Mouse (Mus musculus): ENCODE results near the gene Elfn1. TPM values are rescaled to one million over a fixed set of nuclear protein-coding genes. Genes with fewer than 3 reads are reported as not detected.
A peak's percentile ranks its signal among the peaks of the same experiment; 100 is the strongest.

Gene Elfn1
- polyA plus RNA-seq, 1 experiment from 2014 or later: 0.32 TPM

DNA sequence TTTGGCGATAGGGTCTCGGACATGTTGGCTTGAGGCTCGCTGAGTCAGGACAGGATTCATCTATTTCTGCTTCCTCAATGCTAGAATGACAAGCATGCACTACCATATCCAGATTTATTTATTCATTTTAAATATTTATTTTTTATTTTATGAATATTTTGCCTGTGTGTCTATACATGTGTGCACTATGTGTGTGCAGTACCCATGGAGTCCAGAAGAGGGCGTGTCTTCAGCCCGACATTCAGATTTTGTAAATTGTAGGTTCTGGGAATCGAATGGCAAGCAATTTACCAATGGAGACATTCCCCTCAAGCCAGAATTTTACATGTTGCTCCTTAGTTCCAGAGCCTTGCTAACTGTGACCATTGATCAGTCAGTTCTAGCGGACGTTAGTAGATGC lies 16.1 kb downstream of the Elfn1 start:
- WGBS: 94% methylated on average over 8 of the region's 8 CpGs

DNA sequence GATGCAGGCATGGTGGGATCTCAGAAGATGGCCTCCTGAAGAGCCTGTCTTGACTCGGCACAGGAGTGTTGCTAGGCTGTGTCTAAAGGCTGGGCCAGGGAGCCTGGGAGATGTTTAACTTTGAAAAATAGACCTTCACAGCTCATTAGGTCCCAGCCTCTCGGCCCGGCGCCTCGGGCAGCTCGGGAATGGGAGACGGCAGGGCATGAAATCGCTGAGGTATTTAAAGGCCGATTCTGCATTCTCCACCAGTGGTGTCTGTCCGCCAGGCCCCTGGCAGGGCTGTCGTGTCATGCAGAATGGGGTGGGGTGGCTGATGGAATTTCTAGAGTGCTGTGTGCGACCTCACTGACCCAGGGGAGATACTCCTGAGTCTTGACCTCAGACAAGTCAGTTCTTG lies 22.4 kb downstream of the Elfn1 start:
- DNase-seq (ENCODE audit: extremely low spot score, low spot score): no peak

More for the DNA sequence above, 16.1 kb downstream of the Elfn1 start:
- DNase-seq (ENCODE audit: extremely low spot score, low spot score): no peak
- H3K36me3 ChIP-seq (replicated peaks): no peaks in the 10 kb centered on the region
- no peaks in the 10 kb centered on the region for H3K4me1 ChIP-seq
- H3K27ac ChIP-seq: no peak overlapping the region
- peaks cover 6% of the 10 kb centered on the region; the same call in 1 of the 2 replicates for H3K9me3 ChIP-seq
- no peak overlapping the region for H3K4me3 ChIP-seq
- 0 out of 2 replicates have a peak, but pooled peaks cover 12% of the 10 kb centered on the region for H3K27me3 ChIP-seq (ENCODE audit: poor library complexity, severe bottlenecking)

GRCm38 (mm10) chr5:139930927-139931351 lies 23.2 kb downstream of the Elfn1 start:
- Histone ChIP-seq H3K4me1 (peaks cover 39% of the 10 kb centered on the region), H3K27me3 (ENCODE audit: poor library complexity, severe bottlenecking) (peaks cover 30% of the 10 kb centered on the region), H3K36me3 (replicated peaks) (no peaks in the 10 kb centered on the region), H3K9me3 (no peaks in the 10 kb centered on the region), H3K27ac (peak overlapping the region; percentile 67), H3K4me3 (peak overlapping the region; percentile 29)
- WGBS: 1% methylated on average over 12 of the region's 12 CpGs
- DNase-seq (ENCODE audit: extremely low spot score, low spot score): peak; percentile 44

More for the DNA sequence above, 22.4 kb downstream of the Elfn1 start:
- Histone ChIP-seq H3K9me3 (no peaks in the 10 kb centered on the region), H3K4me3 (no peak overlapping the region), H3K27ac (no peak overlapping the region), H3K4me1 (peaks cover 39% of the 10 kb centered on the region), H3K36me3 (replicated peaks) (no peaks in the 10 kb centered on the region), H3K27me3 (ENCODE audit: poor library complexity, severe bottlenecking) (peaks cover 27% of the 10 kb centered on the region)
- 57% methylated on average over 12 of the region's 12 CpGs for WGBS

DNA sequence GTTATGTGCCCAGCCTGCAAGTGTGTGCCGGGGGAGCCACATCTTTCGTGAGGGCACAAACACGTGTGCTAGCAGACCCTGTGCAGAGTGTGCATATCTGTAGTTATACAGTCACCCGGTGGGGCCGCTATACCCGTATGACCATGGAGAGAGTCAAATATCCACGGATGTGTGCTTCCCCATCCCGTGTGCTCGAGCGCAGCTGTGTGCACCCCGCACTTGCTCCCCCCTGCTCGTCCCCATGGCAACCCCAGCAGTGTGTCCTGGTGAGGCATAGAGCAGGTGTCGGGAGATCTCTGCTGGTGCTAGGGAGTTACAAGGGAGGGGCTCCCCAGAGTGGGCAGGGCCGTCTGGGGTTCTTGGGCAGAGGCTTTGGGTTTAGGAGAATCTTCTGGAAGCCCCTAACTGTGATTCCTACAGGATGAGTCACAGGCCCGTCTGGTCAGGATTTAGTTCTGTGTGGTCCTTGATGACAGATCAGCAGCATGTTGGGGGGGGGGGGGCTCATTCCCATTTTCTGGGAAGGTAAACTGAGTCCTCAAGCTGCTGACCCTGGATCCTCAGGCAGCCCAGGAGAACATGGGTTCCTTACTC lies 24.3 kb downstream of the Elfn1 start:
- Histone ChIP-seq H3K4me3 (peak overlapping the region; percentile 3; the same call in 1 of the 2 replicates), H3K4me1 (peaks cover 39% of the 10 kb centered on the region), H3K9me3 (no peaks in the 10 kb centered on the region), H3K36me3 (replicated peaks) (no peaks in the 10 kb centered on the region), H3K27me3 (ENCODE audit: poor library complexity, severe bottlenecking) (peaks cover 26% of the 10 kb centered on the region), H3K27ac (peak overlapping the region; percentile 72)
- no peak for DNase-seq (ENCODE audit: extremely low spot score, low spot score)
- whole genome bisulfite sequencing: 44% methylated on average over 15 of the region's 15 CpGs

- Histone ChIP-seq H3K4me3 (peak overlapping the region; percentile 3; the same call in 1 of the 2 replicates), H3K36me3 (replicated peaks) (no peaks in the 10 kb centered on the region), H3K4me1 (peaks cover 39% of the 10 kb centered on the region), H3K9me3 (no peaks in the 10 kb centered on the region), H3K27ac (peak overlapping the region; percentile 72), H3K27me3 (ENCODE audit: poor library complexity, severe bottlenecking) (peaks cover 25% of the 10 kb centered on the region)
- WGBS: 39% methylated on average over 13 of the region's 13 CpGs
- peak; percentile 94 for DNase-seq (ENCODE audit: extremely low spot score, low spot score)
These were observed 25.0 kb downstream of the Elfn1 start for GRCm38 (mm10) chr5:139932595-139933271.

GRCm38 (mm10) chr5:139933476-139933875 lies 25.7 kb downstream of the Elfn1 start:
- Histone ChIP-seq H3K4me1 (peaks cover 39% of the 10 kb centered on the region), H3K27ac (0 out of 2 replicates have a peak overlapping the region, but pooled peaks have one; percentile 27), H3K4me3 (no peak overlapping the region), H3K36me3 (replicated peaks) (no peaks in the 10 kb centered on the region), H3K27me3 (ENCODE audit: poor library complexity, severe bottlenecking) (peaks cover 25% of the 10 kb centered on the region), H3K9me3 (no peaks in the 10 kb centered on the region)
- 49% methylated on average over 7 of the region's 7 CpGs for WGBS
- peak; percentile 44 for DNase-seq (ENCODE audit: extremely low spot score, low spot score)

DNA sequence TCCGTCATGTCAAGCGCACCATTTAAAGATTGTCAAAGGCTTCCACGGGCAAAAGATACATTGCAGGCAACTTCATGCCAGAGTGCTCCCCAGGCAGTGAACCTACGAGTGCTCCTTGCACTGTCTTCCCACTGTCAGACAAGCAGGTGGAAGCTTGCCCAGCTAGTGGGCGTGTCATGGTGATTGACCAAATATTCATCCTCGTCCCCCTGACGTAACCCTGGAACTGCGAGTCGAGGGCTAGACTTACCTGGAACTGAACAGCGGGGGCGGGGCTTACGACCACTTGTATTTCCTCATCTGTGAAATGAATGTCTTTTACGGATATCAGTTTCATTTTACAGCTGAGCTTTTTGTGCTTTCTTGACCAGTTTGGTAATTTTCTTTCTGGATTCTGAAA lies 28.7 kb downstream of the Elfn1 start:
- peaks cover 15% of the 10 kb centered on the region for H3K27me3 ChIP-seq (ENCODE audit: poor library complexity, severe bottlenecking)
- H3K36me3 ChIP-seq (replicated peaks): no peaks in the 10 kb centered on the region
- 86% methylated on average over 13 of the region's 13 CpGs for WGBS

DNA sequence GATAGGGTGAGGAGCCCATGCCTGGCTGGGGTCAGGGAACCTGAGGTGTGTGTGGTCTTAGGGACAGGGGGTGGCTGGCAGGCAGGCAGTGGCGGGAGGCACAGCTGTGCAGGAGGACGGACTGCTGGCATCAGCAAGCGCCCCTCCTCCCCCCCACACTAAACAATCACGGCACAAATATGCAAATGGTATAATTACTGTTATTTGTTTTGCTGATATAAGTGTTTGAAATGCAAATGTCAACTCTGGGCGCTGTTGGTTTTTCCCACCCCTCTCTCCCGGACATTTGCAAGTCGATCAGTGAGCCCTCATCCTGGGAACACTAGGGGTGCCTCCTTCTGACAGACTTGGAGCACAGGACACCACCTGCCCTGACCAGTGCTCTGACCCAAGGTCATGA lies 37.0 kb downstream of the Elfn1 start:
- WGBS: 67% methylated on average over 7 of the region's 7 CpGs
- Histone ChIP-seq H3K9me3 (peaks cover 3% of the 10 kb centered on the region; the same call in 1 of the 2 replicates), H3K4me3 (no peak overlapping the region), H3K27ac (0 out of 2 replicates have a peak overlapping the region, but pooled peaks have one; percentile 4), H3K27me3 (ENCODE audit: poor library complexity, severe bottlenecking) (no peaks in the 10 kb centered on the region), H3K36me3 (replicated peaks) (no peaks in the 10 kb centered on the region), H3K4me1 (peaks cover 25% of the 10 kb centered on the region)
- DNase-seq (ENCODE audit: extremely low spot score, low spot score): no peak

More for the DNA sequence above, 28.7 kb downstream of the Elfn1 start:
- Histone ChIP-seq H3K27ac (no peak overlapping the region), H3K4me1 (peaks cover 24% of the 10 kb centered on the region), H3K4me3 (no peak overlapping the region), H3K9me3 (peaks cover 3% of the 10 kb centered on the region; the same call in 1 of the 2 replicates)
- no peak for DNase-seq (ENCODE audit: extremely low spot score, low spot score)

DNA sequence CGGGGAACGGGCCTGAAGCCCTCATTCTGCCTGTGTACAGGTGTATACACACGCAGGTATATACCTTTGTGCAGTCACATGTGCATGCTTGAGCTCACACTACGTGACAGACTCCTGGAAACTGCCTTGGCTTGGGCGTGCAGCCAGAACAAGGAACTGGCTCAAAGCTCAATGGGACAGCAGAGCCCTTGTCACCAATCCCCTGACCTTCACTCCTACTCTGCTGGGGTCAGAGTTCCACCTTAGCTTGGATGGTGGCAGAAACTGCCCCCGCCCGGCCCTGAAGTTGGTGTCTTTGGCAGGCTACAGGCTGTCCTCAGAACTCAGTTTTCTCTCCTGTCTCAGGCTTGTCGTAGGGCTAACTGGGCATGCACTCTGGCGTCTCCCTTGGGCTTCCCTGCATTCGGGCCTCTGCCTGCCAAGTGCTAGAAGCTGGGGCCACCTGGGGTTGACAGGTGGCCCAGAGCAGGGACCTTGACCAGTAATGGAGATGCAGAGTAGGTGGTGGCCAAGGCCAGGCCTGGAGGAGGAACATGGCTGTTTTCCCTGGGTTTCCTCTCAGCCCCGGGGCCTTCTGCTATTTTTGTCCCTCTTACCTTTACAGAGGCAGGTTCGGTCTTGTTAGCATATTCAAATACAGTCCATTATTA lies 38.1 kb downstream of the Elfn1 start:
- Histone ChIP-seq H3K27ac (0 out of 2 replicates have a peak overlapping the region, but pooled peaks have one; percentile 25), H3K27me3 (ENCODE audit: poor library complexity, severe bottlenecking) (no peaks in the 10 kb centered on the region), H3K4me1 (peaks cover 34% of the 10 kb centered on the region), H3K36me3 (replicated peaks) (no peaks in the 10 kb centered on the region), H3K4me3 (no peak overlapping the region), H3K9me3 (no peaks in the 10 kb centered on the region)
- 84% methylated on average over 12 of the region's 12 CpGs for WGBS
- no peak for DNase-seq (ENCODE audit: extremely low spot score, low spot score)

GRCm38 (mm10) chr5:139947446-139947845 lies 39.7 kb downstream of the Elfn1 start:
- Histone ChIP-seq H3K4me1 (peaks cover 38% of the 10 kb centered on the region), H3K36me3 (replicated peaks) (no peaks in the 10 kb centered on the region), H3K4me3 (no peak overlapping the region), H3K27me3 (ENCODE audit: poor library complexity, severe bottlenecking) (no peaks in the 10 kb centered on the region), H3K27ac (no peak overlapping the region), H3K9me3 (no peaks in the 10 kb centered on the region)
- no peak for DNase-seq (ENCODE audit: extremely low spot score, low spot score)
- WGBS: 92% methylated on average over 5 of the region's 5 CpGs

DNA sequence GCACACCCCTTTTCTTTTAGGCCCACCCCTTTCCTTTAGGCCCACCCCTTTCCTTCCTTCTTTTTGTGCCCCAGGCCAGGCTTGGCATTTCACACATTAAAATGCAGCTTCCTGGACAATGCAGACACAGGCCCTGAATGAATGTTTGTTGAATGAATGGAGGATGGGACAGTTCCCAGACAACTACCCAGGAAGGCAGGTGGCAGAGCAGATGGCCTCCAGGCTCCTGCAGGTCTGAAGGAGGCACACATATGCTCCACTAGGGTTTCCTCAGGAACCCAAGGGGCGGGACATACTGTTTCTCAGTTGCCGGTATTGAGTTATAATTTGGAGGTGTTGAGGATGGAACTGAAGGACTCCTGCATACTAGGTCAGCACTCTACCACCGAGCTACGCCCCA lies 40.8 kb downstream of the Elfn1 start:
- Histone ChIP-seq H3K36me3 (replicated peaks) (no peaks in the 10 kb centered on the region), H3K27ac (0 out of 2 replicates have a peak overlapping the region, but pooled peaks have one; percentile 60), H3K4me1 (peaks cover 38% of the 10 kb centered on the region), H3K9me3 (no peaks in the 10 kb centered on the region), H3K4me3 (no peak overlapping the region), H3K27me3 (ENCODE audit: poor library complexity, severe bottlenecking) (no peaks in the 10 kb centered on the region)
- no peak for DNase-seq (ENCODE audit: extremely low spot score, low spot score)
- 91% methylated on average over 4 of the region's 4 CpGs for WGBS

DNA sequence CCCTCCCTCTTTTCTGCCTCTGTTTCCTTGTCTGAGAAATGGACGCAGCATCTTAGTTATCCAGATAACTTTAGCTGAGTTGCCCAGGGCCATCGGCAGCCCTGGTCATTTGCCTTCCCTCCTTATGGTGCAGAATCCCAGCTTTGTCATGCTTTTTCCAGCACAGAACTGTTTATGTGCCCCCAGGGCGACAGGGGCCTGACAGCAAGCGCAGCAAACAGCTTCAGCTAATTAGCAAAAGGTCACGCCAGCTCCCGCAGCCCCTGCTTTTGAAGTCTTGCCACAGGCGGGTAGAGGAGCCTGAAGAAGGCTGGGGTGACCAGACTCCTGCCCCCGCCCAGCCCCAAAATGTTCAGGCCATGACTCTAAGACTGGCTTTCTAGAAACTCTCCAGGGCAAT lies 41.6 kb downstream of the Elfn1 start:
- H3K4me1 ChIP-seq: peaks cover 32% of the 10 kb centered on the region

More for the DNA sequence above, 41.6 kb downstream of the Elfn1 start:
- H3K9me3 ChIP-seq: no peaks in the 10 kb centered on the region
- H3K4me3 ChIP-seq: no peak overlapping the region
- WGBS: 45% methylated on average over 8 of the region's 8 CpGs
- DNase-seq (ENCODE audit: extremely low spot score, low spot score): no peak
- peak overlapping the region; percentile 60 for H3K27ac ChIP-seq
- no peaks in the 10 kb centered on the region for H3K36me3 ChIP-seq (replicated peaks)
- no peaks in the 10 kb centered on the region for H3K27me3 ChIP-seq (ENCODE audit: poor library complexity, severe bottlenecking)
